Mouse (Mus musculus): Measurements from ENCODE around the gene Gja1. TPM values are rescaled to one million over a fixed set of nuclear protein-coding genes. Genes with fewer than 3 reads are reported as not detected.

Gja1 gene
- polyA plus RNA-seq (2012; rRNA removed): 4.6 and 7.3 TPM in 2 replicates

DNA sequence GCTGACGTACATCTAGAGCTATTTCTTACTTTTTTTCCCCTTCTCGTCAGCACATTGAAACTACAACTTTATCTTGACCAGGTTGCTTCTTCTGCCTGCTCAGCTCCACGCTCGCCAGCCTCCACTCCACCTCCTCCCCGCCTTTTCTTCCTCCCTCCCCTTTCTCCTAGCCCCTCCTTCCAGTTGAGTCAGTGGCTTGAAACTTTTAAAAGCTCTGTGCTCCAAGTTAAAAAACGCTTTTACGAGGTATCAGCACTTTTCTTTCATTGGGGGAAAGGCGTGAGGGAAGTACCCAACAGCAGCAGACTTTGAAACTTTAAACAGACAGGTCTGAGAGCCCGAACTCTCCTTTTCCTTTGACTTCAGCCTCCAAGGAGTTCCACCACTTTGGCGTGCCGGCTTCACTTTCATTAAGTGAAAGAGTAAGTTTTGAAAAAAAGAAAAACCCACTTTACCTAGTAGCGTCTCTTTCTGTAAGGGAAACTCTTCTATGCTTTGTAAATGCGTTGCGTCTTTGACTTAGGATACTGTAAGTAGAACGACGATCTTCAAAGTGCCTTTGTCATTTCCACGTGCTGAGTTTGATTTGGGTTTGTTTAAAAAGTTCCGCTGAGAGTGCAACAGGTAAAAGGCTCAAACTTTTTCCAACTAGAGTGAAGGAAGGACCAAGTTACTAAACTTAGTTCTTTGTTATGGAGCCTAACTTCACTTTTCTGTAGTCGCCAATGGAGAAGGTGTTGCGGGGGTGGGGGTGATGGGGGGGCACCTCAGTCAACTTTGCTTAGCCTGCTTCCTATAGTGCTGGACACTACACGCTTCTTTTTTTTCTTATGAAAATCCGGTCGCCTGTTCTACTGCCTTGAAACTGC, at the start of gene Gja1:
Gja1 (plus strand) TSS at position 234 of the 869 bp plus-strand sequence.
- H3K4me3 ChIP-seq (ENCODE audit: control insufficient read depth, insufficient read depth, low read length): peak within 1 kb of the TSS; percentile 22
- H3K4me1 ChIP-seq (replicated peaks; ENCODE audit: control insufficient read depth, insufficient read depth, low read length): peaks cover 14% of the 10 kb centered on the region
- peak; percentile 6 for DNase-seq
- H3K36me3 ChIP-seq (ENCODE audit: control insufficient read depth, insufficient read depth, low read length): no peaks in the 10 kb centered on the region
- WGBS: under 1% methylated on average over 23 of the region's 23 CpGs
- H3K27me3 ChIP-seq (ENCODE audit: control insufficient read depth, insufficient read depth, low read length): peaks cover 8% of the 10 kb centered on the region
- no peak for TF ChIP-seq CTCF (IDR thresholded peaks at IDR 0.05; ENCODE audit: borderline replicate concordance, control insufficient read depth, extremely low read depth, insufficient read depth, low read length, poor library complexity)
- H3K27ac ChIP-seq (ENCODE audit: control insufficient read depth, insufficient read depth, low read length): no peak within 1 kb of the TSS; the same call in 1 of the 2 replicates

DNA sequence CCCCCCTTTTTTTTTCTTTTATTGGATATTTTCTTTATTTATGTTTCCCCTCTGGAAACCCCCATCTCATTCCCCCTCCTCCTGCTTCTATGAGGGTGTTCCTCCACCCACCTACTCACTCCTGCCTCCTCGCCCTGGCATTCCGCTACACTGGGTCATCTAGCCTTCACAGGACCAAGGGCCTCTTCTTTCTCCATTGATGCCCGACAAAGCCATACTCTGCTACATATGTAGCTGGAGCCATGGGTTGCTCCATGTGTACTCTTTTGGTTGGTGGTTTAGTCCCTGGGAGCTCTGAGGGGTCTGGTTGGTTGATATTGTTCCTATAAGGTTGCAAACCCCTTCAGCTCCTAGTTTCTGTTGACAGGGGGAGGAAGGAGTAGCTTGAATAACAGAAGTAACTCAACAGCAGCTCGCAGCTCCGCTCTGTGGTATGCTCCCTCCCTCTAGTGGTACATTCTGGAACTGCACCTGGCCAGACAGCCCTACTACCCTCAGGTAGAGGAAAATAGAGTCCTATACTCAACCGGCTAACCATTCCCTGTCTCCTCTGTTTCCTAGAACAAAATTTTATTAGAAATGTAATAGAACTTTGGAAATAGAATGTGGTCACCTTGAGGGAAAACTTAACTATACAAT, 38.2 kb upstream of the Gja1 start:
- no peak for TF ChIP-seq CTCF (IDR thresholded peaks at IDR 0.05; ENCODE audit: borderline replicate concordance, control insufficient read depth, extremely low read depth, insufficient read depth, low read length, poor library complexity)
- TF ChIP-seq POLR2A (IDR thresholded peaks at IDR 0.05; ENCODE audit: control insufficient read depth, extremely low read depth, insufficient read depth, low read length, poor library complexity): no peak
- 51% methylated on average over 6 of the region's 6 CpGs for WGBS
- Histone ChIP-seq H3K27ac (ENCODE audit: control insufficient read depth, insufficient read depth, low read length) (no peak overlapping the region), H3K4me3 (ENCODE audit: control insufficient read depth, insufficient read depth, low read length) (no peak overlapping the region), H3K36me3 (ENCODE audit: control insufficient read depth, insufficient read depth, low read length) (no peaks in the 10 kb centered on the region), H3K4me1 (replicated peaks; ENCODE audit: control insufficient read depth, insufficient read depth, low read length) (no peaks in the 10 kb centered on the region), H3K27me3 (ENCODE audit: control insufficient read depth, insufficient read depth, low read length) (no peaks in the 10 kb centered on the region)
- peak; percentile 78 for DNase-seq

DNA sequence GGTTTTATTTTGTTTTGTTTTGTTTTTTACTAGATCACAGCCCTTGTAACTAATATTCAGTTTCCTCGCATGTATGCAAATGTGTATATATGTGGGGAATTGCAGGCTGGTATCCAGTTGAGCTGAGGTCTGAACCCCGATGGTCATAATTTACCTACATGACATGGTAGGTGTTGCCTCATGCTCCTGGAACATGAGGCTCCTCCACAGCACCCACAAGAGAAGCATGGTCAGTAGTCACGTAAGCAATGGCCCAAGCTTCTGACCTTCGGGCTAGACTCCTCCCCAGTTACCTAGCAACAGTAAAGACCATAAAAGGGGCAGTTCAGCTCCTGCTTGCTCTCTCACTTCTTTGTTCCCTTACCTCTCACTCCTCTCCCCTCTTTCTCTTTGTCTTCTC, 16.7 kb upstream of the Gja1 start:
- Histone ChIP-seq H3K36me3 (ENCODE audit: control insufficient read depth, insufficient read depth, low read length) (no peaks in the 10 kb centered on the region), H3K4me3 (ENCODE audit: control insufficient read depth, insufficient read depth, low read length) (no peak overlapping the region), H3K27me3 (ENCODE audit: control insufficient read depth, insufficient read depth, low read length) (no peaks in the 10 kb centered on the region), H3K4me1 (replicated peaks; ENCODE audit: control insufficient read depth, insufficient read depth, low read length) (no peaks in the 10 kb centered on the region), H3K27ac (ENCODE audit: control insufficient read depth, insufficient read depth, low read length) (no peak overlapping the region)
- DNase-seq: no peak
- no peak for TF ChIP-seq CTCF (IDR thresholded peaks at IDR 0.05; ENCODE audit: borderline replicate concordance, control insufficient read depth, extremely low read depth, insufficient read depth, low read length, poor library complexity)
- TF ChIP-seq POLR2A (IDR thresholded peaks at IDR 0.05; ENCODE audit: control insufficient read depth, extremely low read depth, insufficient read depth, low read length, poor library complexity): no peak
- 87% methylated on average over 4 of the region's 4 CpGs for WGBS

DNA sequence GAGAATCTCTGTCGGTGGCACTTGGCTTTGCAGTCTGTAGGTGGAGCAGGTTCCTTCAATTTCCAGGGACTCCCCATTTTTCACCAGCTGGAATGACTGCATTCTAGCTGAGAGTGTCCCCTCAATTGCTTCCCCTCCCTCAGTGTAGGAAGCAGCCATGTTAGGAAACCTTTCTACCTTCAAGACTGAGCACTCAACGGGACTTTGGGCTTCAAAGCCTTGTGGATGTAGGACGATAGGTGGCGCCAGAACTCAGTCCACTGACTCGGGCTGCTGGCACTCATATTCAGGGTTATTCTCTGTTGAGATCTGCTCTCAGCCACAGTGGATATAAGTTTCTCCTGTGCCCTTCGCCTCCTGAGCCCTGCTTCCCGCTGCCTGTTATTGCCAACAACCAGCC, 8.1 kb upstream of the Gja1 start:
- Histone ChIP-seq H3K36me3 (ENCODE audit: control insufficient read depth, insufficient read depth, low read length) (no peaks in the 10 kb centered on the region), H3K4me1 (replicated peaks; ENCODE audit: control insufficient read depth, insufficient read depth, low read length) (no peaks in the 10 kb centered on the region), H3K4me3 (ENCODE audit: control insufficient read depth, insufficient read depth, low read length) (no peak overlapping the region), H3K27me3 (ENCODE audit: control insufficient read depth, insufficient read depth, low read length) (no peaks in the 10 kb centered on the region), H3K27ac (ENCODE audit: control insufficient read depth, insufficient read depth, low read length) (no peak overlapping the region)
- DNase-seq: peak; percentile 67
- TF ChIP-seq CTCF (IDR thresholded peaks at IDR 0.05; ENCODE audit: borderline replicate concordance, control insufficient read depth, extremely low read depth, insufficient read depth, low read length, poor library complexity) (no peak), POLR2A (IDR thresholded peaks at IDR 0.05; ENCODE audit: control insufficient read depth, extremely low read depth, insufficient read depth, low read length, poor library complexity) (no peak)
- WGBS: 16% methylated on average over 7 of the region's 7 CpGs

DNA sequence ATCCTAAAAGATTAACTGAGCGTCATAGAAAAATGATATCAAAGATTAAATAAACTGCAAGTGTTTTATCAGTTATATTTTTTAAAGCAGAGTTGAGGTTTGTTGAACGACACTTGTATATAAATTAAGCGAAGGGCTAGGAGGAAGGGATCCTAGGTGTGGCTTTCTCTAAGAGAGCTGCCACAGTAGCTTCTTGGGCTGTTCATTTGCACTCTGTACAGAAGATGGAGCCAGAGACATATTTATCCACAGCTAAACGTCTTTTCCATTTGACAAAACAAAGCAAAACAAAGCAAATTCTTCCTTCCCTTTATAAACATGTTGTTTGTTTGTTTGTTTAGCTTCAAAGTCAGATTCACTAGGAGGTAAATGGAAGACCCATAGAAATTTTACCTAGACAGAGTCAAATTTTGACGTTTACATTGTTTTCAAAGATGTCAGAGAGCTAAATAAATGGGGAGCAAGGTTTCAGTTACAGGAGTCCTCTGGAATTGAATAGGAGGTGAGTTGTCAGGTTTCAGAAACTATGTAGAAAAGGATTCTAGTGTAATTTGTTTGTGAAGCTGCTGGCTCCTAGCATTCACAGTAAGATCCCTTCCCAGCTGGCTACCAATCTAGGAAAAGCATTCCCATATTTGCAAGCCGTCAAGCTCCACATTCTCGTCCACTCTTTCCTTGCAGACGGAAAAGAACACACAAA, 4.0 kb upstream of the Gja1 start:
- Histone ChIP-seq H3K4me1 (replicated peaks; ENCODE audit: control insufficient read depth, insufficient read depth, low read length) (peaks cover 4% of the 10 kb centered on the region), H3K27ac (ENCODE audit: control insufficient read depth, insufficient read depth, low read length) (no peak overlapping the region), H3K27me3 (ENCODE audit: control insufficient read depth, insufficient read depth, low read length) (no peaks in the 10 kb centered on the region), H3K36me3 (ENCODE audit: control insufficient read depth, insufficient read depth, low read length) (no peaks in the 10 kb centered on the region), H3K4me3 (ENCODE audit: control insufficient read depth, insufficient read depth, low read length) (no peak overlapping the region)
- no peak for DNase-seq
- WGBS: 52% methylated on average over 8 of the region's 8 CpGs
- TF ChIP-seq CTCF (IDR thresholded peaks at IDR 0.05; ENCODE audit: borderline replicate concordance, control insufficient read depth, extremely low read depth, insufficient read depth, low read length, poor library complexity): no peak

DNA sequence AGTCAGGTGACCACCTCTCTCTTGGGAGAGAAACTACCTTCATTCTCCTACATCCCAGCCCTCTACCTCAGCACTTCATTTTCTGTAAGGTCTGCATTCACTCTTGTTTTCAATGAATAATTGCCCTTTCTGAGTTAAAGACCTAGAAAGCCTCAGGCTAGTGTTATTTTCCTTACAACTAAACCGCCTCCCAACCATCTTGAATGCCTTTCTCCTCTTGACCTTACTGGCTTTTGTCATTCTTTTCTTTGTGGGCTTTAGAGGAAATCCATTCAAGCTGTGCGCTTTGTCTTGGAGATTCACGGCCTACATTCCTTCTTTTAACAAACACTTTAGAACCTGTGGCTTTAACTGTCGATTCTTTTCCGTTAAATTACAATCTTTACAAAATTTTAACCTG, 3.0 kb upstream of the Gja1 start:
- TF ChIP-seq CTCF (IDR thresholded peaks at IDR 0.05; ENCODE audit: borderline replicate concordance, control insufficient read depth, extremely low read depth, insufficient read depth, low read length, poor library complexity): no peak
- no peak for TF ChIP-seq POLR2A (IDR thresholded peaks at IDR 0.05; ENCODE audit: control insufficient read depth, extremely low read depth, insufficient read depth, low read length, poor library complexity)
- DNase-seq: no peak
- no peaks in the 10 kb centered on the region for H3K36me3 ChIP-seq (ENCODE audit: control insufficient read depth, insufficient read depth, low read length)
- WGBS: 88% methylated on average over 5 of the region's 5 CpGs
- H3K4me3 ChIP-seq (ENCODE audit: control insufficient read depth, insufficient read depth, low read length): no peak overlapping the region
- no peak overlapping the region for H3K27ac ChIP-seq (ENCODE audit: control insufficient read depth, insufficient read depth, low read length)
- peaks cover 14% of the 10 kb centered on the region for H3K4me1 ChIP-seq (replicated peaks; ENCODE audit: control insufficient read depth, insufficient read depth, low read length)
- H3K27me3 ChIP-seq (ENCODE audit: control insufficient read depth, insufficient read depth, low read length): peaks cover 8% of the 10 kb centered on the region
